Mouse (Mus musculus) forebrain, embryonic 11.5 days (tissue): ENCODE measurements around the gene Tnfaip8l1. TPM values are rescaled to one million over a fixed set of nuclear protein-coding genes. Genes with fewer than 3 reads are reported as not detected.

Experiments used
- ATAC-seq: fragments of 200-750 bp; cut with Nextera tagmentation; replicated peaks from 2 replicates; pipeline ENCODE4 v1.8.0; 2017; ENCODE audit warnings: moderate TSS enrichment; ENCODE audit not compliant: low FRiP score
- DNase-seq: peaks from one replicate; pipeline ENCODE4 v3.0.0-alpha.2; 2017; ENCODE audit warnings: low spot score
- H3K27ac ChIP-seq: fragments of 300-500 bp; sonication (generic); 2 replicates; pipeline ENCODE4 v1.5.1; 2014; ENCODE audit warnings: low read depth, low read length
- H3K27me3 ChIP-seq: fragments of 300-500 bp; sonication (generic); 2 replicates; pipeline ENCODE4 v1.6.1; 2014; ENCODE audit warnings: mild to moderate bottlenecking, low read length, mixed read lengths; ENCODE audit not compliant: control insufficient read depth, insufficient read depth
- H3K36me3 ChIP-seq: fragments of 300-500 bp; sonication (generic); 2 replicates; pipeline ENCODE4 v1.6.1; 2014; ENCODE audit warnings: mild to moderate bottlenecking, low read length, moderate library complexity, mixed read lengths; ENCODE audit not compliant: control insufficient read depth, insufficient read depth
- H3K4me1 ChIP-seq: fragments of 300-500 bp; sonication (generic); replicated peaks from 2 replicates; pipeline ENCODE4 v1.6.1; 2014; ENCODE audit warnings: low read length, mixed read lengths; ENCODE audit not compliant: control insufficient read depth, insufficient read depth
- H3K4me2 ChIP-seq: fragments of 300-500 bp; sonication (generic); 2 replicates; pipeline ENCODE4 v1.6.1; 2014; ENCODE audit warnings: low read depth, mild to moderate bottlenecking, low read length, moderate library complexity, mixed read lengths; ENCODE audit not compliant: severe bottlenecking
- H3K4me3 ChIP-seq: fragments of 300-500 bp; sonication (generic); 2 replicates; pipeline ENCODE4 v1.5.1; 2014; ENCODE audit warnings: low read depth, low read length
- H3K9ac ChIP-seq: fragments of 300-500 bp; sonication (generic); 2 replicates; pipeline ENCODE4 v1.6.1; 2014; ENCODE audit warnings: low read length
- H3K9me3 ChIP-seq: fragments of 300-500 bp; sonication (generic); 2 replicates; pipeline ENCODE4 v1.6.1; 2016; ENCODE audit warnings: low read length, mixed read lengths; ENCODE audit not compliant: control insufficient read depth
- whole genome bisulfite sequencing: fragments of 180-500 bp; shearing (Covaris S2); extraction: QIAGEN DNeasy Blood & Tissue Kit; methylation state at CpG from one replicate; pipeline ENCODE4 v1.1.7; 2014; 5-methylcytosine and 5-hydroxymethylcytosine counted together
- polyA plus RNA-seq: library from polyadenylated mRNA; unstranded; fragments of >200 nt; fragmentation: Nextera tagmentation; extraction: Ambion mirVana; gene quantifications from 2 replicates; pipeline ENCODE4 v1.2.1, GENCODE M21; 2014

The Tnfaip8l1 gene
- polyA plus RNA-seq, 1 experiment from 2014 or later, result 7.7 TPM

GRCm38 (mm10) chr17:56175416-56175815, 13.1 kb downstream of the Tnfaip8l1 start:
- Histone ChIP-seq H3K4me1 (peaks cover 2% of the 10 kb centered on the region; the same call in 1 of the 2 replicates), H3K9me3 (no peaks in the 10 kb centered on the region), H3K9ac (no peak overlapping the region), H3K4me3 (no peak overlapping the region), H3K27me3 (no peaks in the 10 kb centered on the region), H3K36me3 (peaks cover 4% of the 10 kb centered on the region; the same call in 1 of the 2 replicates), H3K4me2 (no peak overlapping the region), H3K27ac (no peak overlapping the region)
- 98% methylated on average over 3 of the region's 3 CpGs for WGBS
- ATAC-seq (no peak), DNase-seq (no peak)

- Histone ChIP-seq H3K9me3 (no peaks in the 10 kb centered on the region), H3K27ac (0 out of 2 replicates have a peak overlapping the region, but pooled peaks have one; percentile 46), H3K27me3 (no peaks in the 10 kb centered on the region), H3K4me1 (0 out of 2 replicates have a peak, but pooled peaks cover 3% of the 10 kb centered on the region), H3K4me2 (peak overlapping the region; percentile 90), H3K36me3 (peaks cover 3% of the 10 kb centered on the region; the same call in 1 of the 2 replicates), H3K9ac (peak overlapping the region; percentile 74), H3K4me3 (peak overlapping the region; percentile 80)
- under 1% methylated on average over 14 of the region's 14 CpGs for WGBS
- no peak for DNase-seq
- peak; percentile 59 for ATAC-seq
These were observed 20.8 kb downstream of the Tnfaip8l1 start for GRCm38 (mm10) chr17:56182975-56183657.

GRCm38 (mm10) chr17:56183658-56184103, 21.4 kb downstream of the Tnfaip8l1 start, which contains the start of gene Mydgf:
Gene Mydgf, minus strand, starts transcription at chr17:56183920.
- Histone ChIP-seq H3K4me3 (peak within 1 kb of the TSS; percentile 80), H3K4me1 (0 out of 2 replicates have a peak, but pooled peaks cover 3% of the 10 kb centered on the region), H3K4me2 (peak within 1 kb of the TSS; percentile 90), H3K27ac (0 out of 2 replicates have a peak within 1 kb of the TSS, but pooled peaks have one; percentile 46), H3K9me3 (no peaks in the 10 kb centered on the region), H3K9ac (peak within 1 kb of the TSS; percentile 74), H3K36me3 (peaks cover 3% of the 10 kb centered on the region; the same call in 1 of the 2 replicates), H3K27me3 (no peaks in the 10 kb centered on the region)
- under 1% methylated on average over 47 of the region's 47 CpGs for WGBS
- peak; percentile 95 for ATAC-seq
- DNase-seq, result peak; percentile 97

- Histone ChIP-seq H3K4me2 (no peak overlapping the region), H3K9me3 (no peaks in the 10 kb centered on the region), H3K4me3 (no peak overlapping the region), H3K9ac (no peak overlapping the region), H3K27ac (peak overlapping the region; percentile 1; the same call in 1 of the 2 replicates), H3K4me1 (0 out of 2 replicates have a peak, but pooled peaks cover 3% of the 10 kb centered on the region), H3K36me3 (peaks cover 5% of the 10 kb centered on the region; the same call in 1 of the 2 replicates), H3K27me3 (no peaks in the 10 kb centered on the region)
- 46% methylated on average over 11 of the region's 11 CpGs for WGBS
- no peak for DNase-seq
- no peak for ATAC-seq
These were observed 23.2 kb downstream of the Tnfaip8l1 start for GRCm38 (mm10) chr17:56185281-56186141.

GRCm38 (mm10) chr17:56191266-56191665, 29.0 kb downstream of the Tnfaip8l1 start:
- DNase-seq (no peak), ATAC-seq (no peak)
- Histone ChIP-seq H3K4me3 (no peak overlapping the region), H3K4me2 (no peak overlapping the region), H3K9ac (no peak overlapping the region), H3K27me3 (no peaks in the 10 kb centered on the region), H3K4me1 (no peaks in the 10 kb centered on the region), H3K9me3 (no peaks in the 10 kb centered on the region), H3K36me3 (peaks cover 6% of the 10 kb centered on the region; the same call in 1 of the 2 replicates), H3K27ac (no peak overlapping the region)
- WGBS, result 91% methylated on average over 6 of the region's 6 CpGs

GRCm38 (mm10) chr17:56194357-56194756, 32.1 kb downstream of the Tnfaip8l1 start:
- Histone ChIP-seq H3K36me3 (peaks cover 13% of the 10 kb centered on the region), H3K4me1 (no peaks in the 10 kb centered on the region), H3K9me3 (no peaks in the 10 kb centered on the region; the same call in 1 of the 2 replicates), H3K27me3 (no peaks in the 10 kb centered on the region), H3K27ac (no peak overlapping the region), H3K9ac (no peak overlapping the region), H3K4me3 (no peak overlapping the region), H3K4me2 (no peak overlapping the region)
- ATAC-seq, result no peak
- WGBS, result 95% methylated on average over 12 of the region's 12 CpGs
- DNase-seq, result no peak

GRCm38 (mm10) chr17:56194765-56195164, 32.5 kb downstream of the Tnfaip8l1 start:
- H3K27me3 ChIP-seq, result no peaks in the 10 kb centered on the region
- DNase-seq (no peak), ATAC-seq (no peak)
- H3K9ac ChIP-seq, result no peak overlapping the region
- H3K4me1 ChIP-seq, result no peaks in the 10 kb centered on the region
- H3K4me2 ChIP-seq, result no peak overlapping the region
- peaks cover 13% of the 10 kb centered on the region for H3K36me3 ChIP-seq
- H3K27ac ChIP-seq, result no peak overlapping the region
- 94% methylated on average over 13 of the region's 13 CpGs for WGBS
- H3K4me3 ChIP-seq, result no peak overlapping the region
- H3K9me3 ChIP-seq, result no peaks in the 10 kb centered on the region; the same call in 1 of the 2 replicates

GRCm38 (mm10) chr17:56196860-56197259, 34.6 kb downstream of the Tnfaip8l1 start:
- Histone ChIP-seq H3K36me3 (peaks cover 13% of the 10 kb centered on the region), H3K27ac (no peak overlapping the region), H3K4me1 (no peaks in the 10 kb centered on the region), H3K4me2 (no peak overlapping the region), H3K9ac (no peak overlapping the region), H3K9me3 (no peaks in the 10 kb centered on the region; the same call in 1 of the 2 replicates), H3K27me3 (no peaks in the 10 kb centered on the region), H3K4me3 (no peak overlapping the region)
- no peak for ATAC-seq
- 73% methylated on average over 2 of the region's 2 CpGs for WGBS
- no peak for DNase-seq
